Mouse (Mus musculus) brain, embryonic 14.5 days (tissue): ENCODE results near the gene Igf2bp2.

Source experiments
- CTCF ChIP-seq: fragments of 200-500 bp; IDR thresholded peaks from 2 replicates; pipeline ENCODE4 v1.5.1; 2012; ENCODE audit warnings: inconsistent platforms, mild to moderate bottlenecking, moderate library complexity, borderline replicate concordance; ENCODE audit not compliant: insufficient read depth, insufficient read length; ENCODE audit errors: extremely low read depth
- POLR2A ChIP-seq: fragments of 200-500 bp; IDR thresholded peaks from 2 replicates; pipeline ENCODE4 v1.6.1; 2012; ENCODE audit warnings: mild to moderate bottlenecking, inconsistent platforms, borderline replicate concordance; ENCODE audit not compliant: poor library complexity, insufficient read depth, insufficient read length, severe bottlenecking; ENCODE audit errors: extremely low read depth

- TF ChIP-seq CTCF (no peak), POLR2A (no peak)
These were observed 12.7 kb downstream of the Igf2bp2 start for GRCm38 (mm10) chr16:22150421-22150820.
